Mouse (Mus musculus): ENCODE measurements at regions not wholly inside any gene's neighbourhood (a gene's known extent, or its start where the extent isn't known, plus 50 kb on each side); places are given as distances from the start of the nearest gene placed in this dataset.

GRCm38 (mm10) chr3:53393945-53394344 is 69.2 kb downstream of the Nhlrc3 start:
- no peak for DNase-seq

GRCm38 (mm10) chr3:53381704-53382581 is 81.2 kb downstream of the Nhlrc3 start:
- DNase-seq, result no peak

- no peak for DNase-seq
Measured at GRCm38 (mm10) chr3:53379519-53380181, 83.5 kb downstream of the Nhlrc3 start.

GRCm38 (mm10) chr3:53376864-53377447 is 86.2 kb downstream of the Nhlrc3 start:
- DNase-seq, result no peak

- DNase-seq, result peak; percentile 12
Measured at GRCm38 (mm10) chr3:53372887-53373286, 90.2 kb downstream of the Nhlrc3 start.

- no peak for DNase-seq
Measured at GRCm38 (mm10) chr3:53371910-53372309, 91.2 kb downstream of the Nhlrc3 start.

GRCm38 (mm10) chr3:53361202-53361601 is 101.9 kb downstream of the Nhlrc3 start:
- DNase-seq, result no peak

- no peak for DNase-seq
Measured at GRCm38 (mm10) chr3:53353693-53354092, 109.4 kb downstream of the Nhlrc3 start.

- DNase-seq, result no peak
Measured at GRCm38 (mm10) chr3:53353282-53353681, 109.8 kb downstream of the Nhlrc3 start.

- no peak for DNase-seq
Measured at GRCm38 (mm10) chr3:53343638-53344037, 119.5 kb downstream of the Nhlrc3 start.

GRCm38 (mm10) chr3:53341304-53342206 is 121.6 kb downstream of the Nhlrc3 start:
- DNase-seq, result no peak

GRCm38 (mm10) chr3:53338571-53338970 is 124.6 kb downstream of the Nhlrc3 start:
- DNase-seq, result no peak

- no peak for DNase-seq
Measured at GRCm38 (mm10) chr3:53334051-53334450, 129.1 kb downstream of the Nhlrc3 start.

GRCm38 (mm10) chr3:53329528-53329927 is 133.6 kb downstream of the Nhlrc3 start:
- peak; percentile 29 for DNase-seq

- no peak for DNase-seq
Measured at GRCm38 (mm10) chr3:53327424-53327823, 135.7 kb downstream of the Nhlrc3 start.

GRCm38 (mm10) chr3:53326967-53327366 is 136.2 kb downstream of the Nhlrc3 start:
- DNase-seq, result no peak

GRCm38 (mm10) chr3:53325080-53325479 is 138.1 kb downstream of the Nhlrc3 start:
- DNase-seq, result no peak

GRCm38 (mm10) chr3:53324386-53324785 is 138.7 kb downstream of the Nhlrc3 start:
- DNase-seq, result no peak

- DNase-seq, result no peak
Measured at GRCm38 (mm10) chr3:53315449-53315848, 147.7 kb downstream of the Nhlrc3 start.
